8 mouse cellular contexts compared by ENCODE assay signal in genomic region chr2:148877016-148877770, GRCm38 (mm10). TPM values are rescaled to one million over a fixed set of nuclear protein-coding genes. Genes with fewer than 3 reads are reported as not detected.
DNase-seq lines count a peak whose midpoint lies in the region; ATAC-seq and TF ChIP-seq lines count a peak whose summit lies in the region.
"Had no signal": no experiment of that assay in that cellular context is flagged by ENCODE, and none has a peak within 500 bp of the region (broad histone marks: within the 10 kb centered on the region; RNA-seq: fewer than 3 reads in every experiment).

No protein-coding gene starts in this region.

- peaks cover 19% of the 10 kb centered on the region; the same call in 1 of the 2 replicates for H3K4me1 ChIP-seq in spleen, adult 2 months (ENCODE audit: control insufficient read depth, insufficient read depth, insufficient read length)
- peaks cover 7% of the 10 kb centered on the region for H3K4me1 ChIP-seq in testis, adult 2 months (ENCODE audit: control insufficient read depth, insufficient read depth, low read length)
- H3K4me1 ChIP-seq in hindbrain, embryonic 14.5 days (replicated peaks; ENCODE audit: control insufficient read depth, insufficient read depth, low read length), result peaks cover 22% of the 10 kb centered on the region

- peak in 1 of 2 experiments; percentile 38 for DNase-seq in spleen, adult 2 months (ENCODE audit: low read depth in 1 of 2, low spot score in 2 of 2)
- DNase-seq in spleen, postnatal 14 days (ENCODE audit: low spot score in 2 of 2), result no peak
- DNase-seq in gastrocnemius, postnatal 25 days, result peak; percentile 62
- DNase-seq in kidney, postnatal 10 days, result peak; percentile 60
- DNase-seq in hindbrain, embryonic 14.5 days (ENCODE audit: low spot score), result no peak
- no peak for DNase-seq in cerebellum, adult 8-10 months

- no peak for TF ChIP-seq POLR2A in spleen, adult 2 months (IDR thresholded peaks at IDR 0.05; ENCODE audit: low read depth, low read length)
- no peak for TF ChIP-seq POLR2A in testis, adult 2 months (IDR thresholded peaks at IDR 0.05; ENCODE audit: control insufficient read depth, low read depth, low read length)

- H3K4me3 ChIP-seq in spleen, adult 2 months (ENCODE audit: extremely low read depth, insufficient read depth, insufficient read length), result no peak overlapping the region
- no peak overlapping the region for H3K4me3 ChIP-seq in testis, adult 2 months (ENCODE audit: control insufficient read depth, low read depth, low read length)
- H3K4me3 ChIP-seq in hindbrain, embryonic 14.5 days (replicated peaks; ENCODE audit: low read length), result no peak overlapping the region

- no peaks in the 10 kb centered on the region for H3K27me3 ChIP-seq in spleen, adult 2 months (ENCODE audit: control insufficient read depth, insufficient read depth, low read length)
- no peaks in the 10 kb centered on the region for H3K27me3 ChIP-seq in testis, adult 2 months (ENCODE audit: control insufficient read depth, insufficient read depth, low read length)
- no peaks in the 10 kb centered on the region for H3K27me3 ChIP-seq in hindbrain, embryonic 14.5 days (ENCODE audit: control insufficient read depth, insufficient read depth, low read length)

- no peaks in the 10 kb centered on the region for H3K9me3 ChIP-seq in hindbrain, embryonic 14.5 days (ENCODE audit: control insufficient read depth, low read length)

- H3K4me2 ChIP-seq in hindbrain, embryonic 14.5 days (replicated peaks), result no peak overlapping the region

- H3K9ac ChIP-seq in hindbrain, embryonic 14.5 days, result no peak overlapping the region

- no peak for ATAC-seq in hindbrain, embryonic 14.5 days (ENCODE audit: low FRiP score)

- peak overlapping the region; percentile 80 for H3K27ac ChIP-seq in spleen, adult 2 months (ENCODE audit: insufficient read depth, low read length)
- peak overlapping the region; percentile 70 for H3K27ac ChIP-seq in testis, adult 2 months (ENCODE audit: control insufficient read depth, insufficient read depth, low read depth, low read length)
- no peak overlapping the region for H3K27ac ChIP-seq in hindbrain, embryonic 14.5 days

- TF ChIP-seq CTCF in spleen, adult 2 months (IDR thresholded peaks at IDR 0.05; ENCODE audit: extremely low read depth, insufficient read depth, insufficient read length, insufficient replicate concordance), result no peak
- no peak for TF ChIP-seq CTCF in testis, adult 2 months (IDR thresholded peaks at IDR 0.05; ENCODE audit: control insufficient read depth, insufficient read depth, insufficient replicate concordance, low read depth, low read length)

- WGBS in spleen, adult 2 months, result 23% methylated on average over 3 of the region's 3 CpGs
- WGBS in hindbrain, embryonic 14.5 days, result 57% methylated on average over 3 of the region's 3 CpGs

- no peaks in the 10 kb centered on the region for H3K36me3 ChIP-seq in spleen, adult 2 months (ENCODE audit: control insufficient read depth, insufficient read depth, low read length)
- H3K36me3 ChIP-seq in testis, adult 2 months (ENCODE audit: control insufficient read depth, insufficient read depth, low read length), result no peaks in the 10 kb centered on the region
- H3K36me3 ChIP-seq in hindbrain, embryonic 14.5 days (replicated peaks; ENCODE audit: control insufficient read depth, insufficient read depth), result peaks cover 11% of the 10 kb centered on the region

RNA-seq across cellular contexts. Expression of gene Cst3, which starts 1.7 kb away (rescaled TPM):
- polyA plus RNA-seq in spleen, adult 2 months (2012; rRNA removed), result 742 and 822 TPM in 2 replicates
- total RNA-seq in gastrocnemius, postnatal 25 days (2021), result 100 to 1,000 TPM; 540 to 563 TPM
- polyA plus RNA-seq in testis, adult 2 months (2012; rRNA removed), result 442 and 443 TPM in 2 replicates
- polyA plus RNA-seq in hindbrain, embryonic 14.5 days (2014; fragmentation: Nextera tagmentation; extraction: Ambion mirVana), result 702 and 729 TPM in 2 replicates

RNA-seq across cellular contexts. Expression of gene 9230104L09Rik, which starts 12.4 kb away (rescaled TPM):
- not detected in 2 replicates for polyA plus RNA-seq in spleen, adult 2 months (2012; rRNA removed)
- 1 to 10 TPM; 1.3 to 1.4 TPM for total RNA-seq in gastrocnemius, postnatal 25 days (2021)
- 21.7 and 25.8 TPM in 2 replicates for polyA plus RNA-seq in testis, adult 2 months (2012; rRNA removed)
- polyA plus RNA-seq in hindbrain, embryonic 14.5 days (2014; fragmentation: Nextera tagmentation; extraction: Ambion mirVana), result not detected in 2 replicates
- total RNA-seq: layer of hippocampus, postnatal 10 days had no signal

RNA-seq across cellular contexts. Expression of gene Cst9, which starts 42.2 kb away (rescaled TPM):
- not detected in 2 replicates for polyA plus RNA-seq in spleen, adult 2 months (2012; rRNA removed)
- total RNA-seq in gastrocnemius, postnatal 25 days (2021), result not detected
- 176 and 342 TPM in 2 replicates for polyA plus RNA-seq in testis, adult 2 months (2012; rRNA removed)
- polyA plus RNA-seq in hindbrain, embryonic 14.5 days (2014; fragmentation: Nextera tagmentation; extraction: Ambion mirVana), result not detected in 2 replicates
- total RNA-seq: layer of hippocampus, postnatal 10 days had no signal

RNA-seq across cellular contexts. Expression of gene Cst13, which starts 57.3 kb away (rescaled TPM):
- polyA plus RNA-seq in spleen, adult 2 months (2012; rRNA removed), result not detected in 2 replicates
- total RNA-seq in gastrocnemius, postnatal 25 days (2021), result not detected
- 83.9 and 104 TPM in 2 replicates for polyA plus RNA-seq in testis, adult 2 months (2012; rRNA removed)
- polyA plus RNA-seq in hindbrain, embryonic 14.5 days (2014; fragmentation: Nextera tagmentation; extraction: Ambion mirVana), result not detected in 2 replicates
- total RNA-seq: layer of hippocampus, postnatal 10 days had no signal

Comparison
In these comparisons a context has a peak if more than half of its experiments do, and no peak if none do; other contexts are left out.
1. DNase-seq: peak in gastrocnemius, postnatal 25 days (single experiment) and kidney, postnatal 10 days (single experiment); none in spleen, postnatal 14 days (0 of 2), hindbrain, embryonic 14.5 days (single experiment) and cerebellum, adult 8-10 months (single experiment).
2. RNA of gene 9230104L09Rik, which starts 12.4 kb away (polyA plus RNA-seq): 21.7 to 25.8 TPM in testis, adult 2 months; not detected in hindbrain, embryonic 14.5 days and not detected in spleen, adult 2 months; every median in the first group is over 10 times any median in the second.
3. RNA of gene Cst9, which starts 42.2 kb away (polyA plus RNA-seq): 176 to 342 TPM in testis, adult 2 months; not detected in spleen, adult 2 months and not detected in hindbrain, embryonic 14.5 days; every median in the first group is over 100 times any median in the second.